Mouse (Mus musculus): ENCODE data around the gene Pde10a. TPM values are rescaled to one million over a fixed set of nuclear protein-coding genes. Genes with fewer than 3 reads are reported as not detected.

Pde10a gene
- total RNA-seq, 2 experiments from 2014 or later, result 4.0 to 6.0 TPM

DNA sequence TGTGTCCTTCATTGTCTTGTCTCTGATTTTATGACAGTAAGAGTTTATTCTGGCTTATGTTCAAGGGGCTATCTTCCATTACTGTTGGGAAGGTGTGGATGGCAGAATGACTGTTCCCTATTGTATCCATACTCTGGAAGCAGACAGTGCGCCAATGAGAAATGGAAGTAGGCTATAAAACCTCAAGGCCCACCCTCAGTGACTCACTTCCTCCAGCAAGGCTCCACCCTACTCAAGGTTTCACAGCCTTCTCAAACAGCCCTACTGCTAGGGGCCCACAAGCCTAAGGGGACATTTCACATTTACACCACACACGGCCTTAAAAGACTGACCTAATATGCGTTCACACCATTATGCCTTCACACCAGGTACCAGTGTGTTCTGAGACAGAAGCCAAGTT lies 20.8 kb upstream of the Pde10a start:
- Histone ChIP-seq H3K4me3 (no peak overlapping the region), H3K27ac (no peak overlapping the region)
- no peak for TF ChIP-seq CTCF (IDR thresholded peaks at IDR 0.05)
- intact Hi-C loops (cut with DNase I), result loop anchor here (5.0 kb wide), 1 partner anchor 37 kb away; no protein-coding TSS in a partner anchor
- DNase-seq, result no peak

DNA sequence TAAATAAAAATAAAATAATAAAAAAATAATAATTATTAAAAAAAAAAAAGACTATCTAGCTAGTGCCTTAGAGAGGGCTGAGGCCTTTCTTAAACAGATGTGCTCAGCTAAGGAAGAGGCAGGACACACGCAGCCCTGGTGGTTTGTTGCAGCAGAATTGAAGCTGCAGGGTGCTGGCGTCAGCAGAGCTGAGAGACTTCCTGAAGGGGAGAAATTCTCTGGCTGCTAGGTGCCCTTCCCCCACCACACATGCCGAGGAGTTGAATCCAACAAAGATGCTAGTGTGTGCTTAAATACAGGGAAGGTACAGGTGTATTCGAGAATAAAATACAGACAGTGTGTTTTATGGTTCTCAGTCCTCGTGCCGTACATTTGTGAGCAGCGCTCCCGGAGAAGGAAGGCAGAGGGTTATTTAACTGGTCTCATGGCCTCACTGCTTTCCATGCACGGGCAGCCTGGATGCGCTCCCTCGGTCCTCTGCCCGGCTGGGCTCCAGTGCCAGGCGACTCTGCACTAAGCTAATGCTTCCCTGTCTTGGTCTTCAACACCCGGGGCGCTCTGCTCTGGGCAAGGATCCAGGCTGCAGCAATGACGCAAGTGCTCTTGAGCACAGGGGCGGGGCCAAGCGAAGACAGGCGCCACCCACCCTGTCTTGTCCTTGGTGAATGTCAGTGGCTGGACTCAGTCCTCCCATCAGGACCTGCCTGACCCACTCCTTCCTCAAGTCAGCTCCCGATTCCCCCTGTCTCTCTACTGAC lies 19.3 kb upstream of the Pde10a start:
- TF ChIP-seq CTCF (IDR thresholded peaks at IDR 0.05), result 0 out of 2 replicates have a peak, but pooled peaks have one; percentile 6
- Histone ChIP-seq H3K4me3 (peak overlapping the region; percentile 46), H3K27ac (peak overlapping the region; percentile 78)
- intact Hi-C loops (cut with DNase I), result loop anchor here (5.0 kb wide), 1 partner anchor 224 kb away; the partner anchor contains the start of gene Mpc1
- peak; percentile 94 for DNase-seq

DNA sequence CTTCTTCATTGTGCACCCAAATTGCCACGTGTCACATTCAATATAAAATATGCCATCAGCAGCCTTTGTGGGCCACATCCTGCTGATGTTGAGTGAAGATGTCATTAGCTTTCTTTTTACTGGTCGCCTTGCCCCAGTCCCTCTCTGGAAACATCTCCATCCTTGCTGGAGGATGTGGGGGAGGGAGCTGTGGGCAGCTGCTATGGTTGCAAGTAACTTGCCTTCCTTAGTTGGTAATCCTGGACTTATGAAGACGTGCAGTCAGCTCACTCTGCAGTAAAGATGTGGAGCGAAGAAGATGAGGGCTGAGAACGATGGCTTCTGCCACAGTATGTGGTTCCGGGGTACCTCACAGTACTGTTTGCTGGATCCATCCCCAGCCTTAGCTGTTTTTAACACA lies 18.4 kb upstream of the Pde10a start:
- no peak for TF ChIP-seq CTCF (IDR thresholded peaks at IDR 0.05)
- peak overlapping the region; percentile 78 for H3K27ac ChIP-seq
- intact Hi-C loops (cut with DNase I), result loop anchor here (5.0 kb wide), 1 partner anchor 224 kb away; the partner anchor contains the start of gene Mpc1
- no peak overlapping the region for H3K4me3 ChIP-seq
- no peak for DNase-seq

DNA sequence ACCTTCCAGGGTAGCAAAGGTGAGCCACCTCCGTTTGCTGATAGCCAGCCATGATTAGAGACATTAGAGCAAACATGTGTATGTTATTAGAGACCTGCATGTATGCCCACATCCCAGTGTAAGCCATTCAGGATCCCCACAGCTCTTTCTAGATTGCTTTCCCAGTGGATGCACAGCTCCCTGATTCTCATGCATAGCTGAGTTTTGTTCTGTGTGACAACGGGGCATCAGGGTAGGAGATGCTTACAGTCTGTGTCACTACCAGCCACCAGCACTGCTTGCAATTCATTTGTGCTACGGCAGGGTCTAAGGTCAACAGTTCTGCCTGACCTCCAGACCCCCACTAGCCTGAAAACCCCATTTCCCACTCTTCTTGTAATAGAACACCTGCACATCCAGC lies 17.5 kb upstream of the Pde10a start:
- intact Hi-C loops (cut with DNase I), result loop anchor here (5.0 kb wide), 1 partner anchor 225 kb away; the partner anchor contains the start of gene Mpc1
- peak overlapping the region; percentile 79 for H3K27ac ChIP-seq
- peak overlapping the region; percentile 43; the same call in 1 of the 2 replicates for H3K4me3 ChIP-seq
- no peak for DNase-seq
- no peak for TF ChIP-seq CTCF (IDR thresholded peaks at IDR 0.05)

DNA sequence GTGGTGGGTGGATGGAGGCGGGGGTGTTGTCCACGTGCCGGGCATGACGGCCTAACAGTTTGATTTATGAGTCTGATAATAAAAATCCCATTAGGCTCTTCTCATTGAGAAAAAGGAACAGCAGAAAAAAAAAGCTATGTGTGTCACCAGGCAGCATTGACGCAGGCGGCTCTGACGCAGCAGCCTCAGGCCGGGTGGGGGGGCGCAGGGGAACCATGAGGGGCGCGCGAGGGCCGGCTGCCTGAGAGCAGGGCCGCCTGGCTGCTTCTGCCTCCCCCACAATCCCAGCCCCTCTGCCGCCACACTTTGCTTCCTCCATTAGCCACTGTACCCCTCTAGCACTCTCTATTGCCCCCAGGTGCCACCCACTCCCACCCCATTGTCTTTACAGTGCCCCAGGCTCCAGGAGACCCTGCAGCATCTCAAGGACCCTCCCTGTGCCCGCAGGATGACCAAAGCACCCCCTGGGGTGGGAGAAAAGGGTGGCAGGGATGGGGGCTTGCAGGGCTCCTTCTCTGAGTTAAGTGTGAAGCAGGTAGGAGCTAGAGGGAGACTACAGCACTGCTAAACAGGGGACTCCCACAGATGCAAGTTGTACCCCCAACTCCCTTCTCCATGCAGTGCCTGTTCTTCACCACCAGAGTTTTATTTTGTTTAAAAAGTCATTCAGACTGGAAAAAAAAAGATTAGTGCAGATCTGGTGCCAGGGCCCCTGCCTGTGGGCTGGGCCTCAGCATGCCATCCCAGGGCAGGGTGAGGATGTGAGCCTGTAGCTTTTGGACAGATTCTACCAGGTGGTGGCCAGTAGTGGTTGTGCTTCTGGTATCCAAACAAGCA lies 16.6 kb upstream of the Pde10a start:
- peak overlapping the region; percentile 79 for H3K27ac ChIP-seq
- peak; percentile 9; the same call in 1 of the 2 replicates for TF ChIP-seq CTCF (IDR thresholded peaks at IDR 0.05)
- DNase-seq, result peak; percentile 85
- intact Hi-C loops (cut with DNase I), result loop anchor here (1.0 to 5.0 kb wide), 2 partner anchors 16 to 226 kb away; partner anchors contain the start of gene Mpc1
- peak overlapping the region; percentile 43 for H3K4me3 ChIP-seq

DNA sequence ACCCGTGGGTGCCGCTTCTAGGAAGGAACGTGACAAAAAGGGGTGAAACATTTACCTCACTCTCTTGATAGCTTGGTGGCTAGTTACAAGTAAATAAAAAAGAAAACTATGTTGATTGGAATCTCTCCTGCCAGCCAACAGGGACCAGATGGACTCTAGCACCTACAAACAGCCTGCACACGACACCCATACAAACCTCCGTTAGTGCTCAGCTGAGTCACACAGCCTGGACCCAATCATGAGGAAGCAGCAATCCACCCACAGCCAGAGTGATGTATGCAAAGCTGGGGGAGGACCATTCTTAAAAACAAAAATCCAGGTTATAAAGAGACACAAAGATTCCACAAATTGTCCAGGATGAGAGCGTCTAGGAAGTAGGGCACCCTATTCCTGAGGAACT lies 9.2 kb upstream of the Pde10a start:
- Histone ChIP-seq H3K4me3 (no peak overlapping the region), H3K27ac (no peak overlapping the region)
- intact Hi-C loops (cut with DNase I), result no loop called here
- DNase-seq, result no peak
- no peak for TF ChIP-seq CTCF (IDR thresholded peaks at IDR 0.05)

DNA sequence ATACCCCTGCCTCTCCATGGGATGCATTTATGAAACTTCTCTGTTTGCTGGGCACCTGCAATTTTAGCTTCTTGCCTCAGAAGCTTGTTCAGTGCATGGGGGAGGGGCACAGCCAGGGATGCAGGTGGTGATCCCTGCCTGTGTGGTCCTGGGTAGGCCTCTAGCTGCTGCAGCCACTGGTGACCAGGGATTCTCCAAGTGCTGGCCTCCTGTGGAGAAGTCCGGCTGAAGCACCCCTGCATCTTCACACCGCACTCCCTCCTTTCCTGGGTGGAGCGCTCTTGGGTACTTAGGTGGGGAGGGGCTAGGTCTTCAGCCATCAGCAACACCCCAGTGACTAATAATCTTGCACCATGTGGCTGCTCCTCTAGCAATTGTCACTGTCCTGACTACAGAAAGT lies 1.2 kb upstream of the Pde10a start:
- TF ChIP-seq CTCF (IDR thresholded peaks at IDR 0.05), result no peak
- peak overlapping the region; percentile 83 for H3K27ac ChIP-seq
- DNase-seq, result no peak
- H3K4me3 ChIP-seq, result peak overlapping the region; percentile 73
- intact Hi-C loops (cut with DNase I), result loop anchor here (1.0 kb wide), 1 partner anchor 15 kb away; no protein-coding TSS in a partner anchor

DNA sequence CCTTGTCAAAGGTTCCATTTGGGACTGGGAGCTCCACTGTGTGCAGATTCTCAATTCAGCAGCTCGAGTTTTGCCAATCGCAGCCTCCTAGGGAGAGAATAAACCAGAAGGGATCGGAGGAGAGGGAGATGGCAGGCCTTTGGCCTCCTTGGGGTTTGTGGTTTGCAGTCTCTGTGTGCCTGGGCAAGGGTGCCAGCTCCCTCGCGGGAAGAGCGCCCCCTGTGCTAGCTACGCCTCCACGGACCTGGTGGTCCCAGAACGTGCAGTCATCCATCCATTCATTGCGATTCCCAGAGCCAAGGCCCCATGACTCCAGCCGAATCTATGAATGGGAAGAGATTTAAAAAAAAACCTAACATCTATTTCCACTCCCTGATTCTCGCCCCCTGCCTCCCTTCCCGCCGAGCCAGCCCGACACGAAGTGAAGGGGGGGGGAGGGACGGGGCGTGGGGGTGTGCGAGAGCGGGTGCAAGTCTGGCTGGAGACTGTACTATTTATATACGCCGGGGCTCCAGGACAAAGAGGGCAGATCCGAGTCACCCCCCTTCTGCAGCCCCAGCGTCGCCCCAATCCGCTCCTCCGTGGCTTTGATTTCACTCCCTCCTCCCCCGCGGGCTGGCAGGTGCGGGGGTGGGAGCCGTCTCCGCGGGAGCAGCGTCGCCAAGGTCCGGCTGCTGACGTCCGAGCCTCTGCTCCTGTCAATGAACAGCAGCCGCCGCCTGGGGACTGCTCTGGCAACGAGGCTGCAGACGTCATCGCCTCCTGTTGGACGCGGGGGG lies 596 bp upstream of the Pde10a start:
- H3K4me3 ChIP-seq, result peak overlapping the region; percentile 73
- H3K27ac ChIP-seq, result peak overlapping the region; percentile 83
- intact Hi-C loops (cut with DNase I), result loop anchor here (1.0 to 5.0 kb wide), 2 partner anchors 15 to 57 kb away; no protein-coding TSS in a partner anchor
- peak; percentile 95 for DNase-seq
- peak; percentile 54 for TF ChIP-seq CTCF (IDR thresholded peaks at IDR 0.05)

DNA sequence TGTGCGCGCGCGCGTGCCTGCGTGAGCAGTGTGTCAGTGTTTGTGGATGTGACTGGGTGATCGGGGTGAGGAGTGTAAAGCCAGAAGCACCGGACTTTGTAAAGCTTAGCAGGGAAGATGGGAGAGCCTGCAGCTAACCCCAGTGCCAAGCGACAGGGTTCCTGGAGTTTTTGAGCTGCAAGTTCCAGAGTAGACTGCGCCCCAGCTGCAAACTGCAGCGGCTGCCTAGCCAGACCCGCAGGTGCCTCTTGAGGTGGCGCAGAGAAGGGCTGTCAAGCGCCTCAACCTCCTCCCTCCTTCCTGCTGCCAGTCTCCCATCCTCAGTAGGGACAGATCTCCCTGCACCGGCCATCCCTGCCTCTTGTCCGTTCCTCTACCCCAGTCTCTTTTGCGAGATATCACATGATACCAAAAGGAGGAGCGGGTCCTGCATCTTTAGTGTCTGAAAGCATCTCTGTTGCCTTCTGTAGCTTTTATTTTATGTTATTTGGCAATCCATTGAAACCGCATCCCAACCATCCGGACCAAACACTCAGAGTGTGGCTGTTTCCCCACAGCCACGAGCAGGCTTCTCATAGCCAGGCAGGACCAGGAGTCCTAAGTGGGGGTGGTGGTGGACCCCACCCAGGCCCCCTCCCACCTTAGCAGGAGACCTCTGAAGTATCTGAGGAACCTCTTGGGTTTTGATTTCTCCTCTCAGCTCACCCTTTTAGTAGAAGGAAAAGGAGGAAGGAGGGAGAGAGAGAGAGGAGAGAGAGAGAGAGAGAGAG lies 984 bp downstream of the Pde10a start:
- no peak for TF ChIP-seq CTCF (IDR thresholded peaks at IDR 0.05)
- intact Hi-C loops (cut with DNase I), result loop anchor here (5.0 kb wide), 1 partner anchor 59 kb away; no protein-coding TSS in a partner anchor
- Histone ChIP-seq H3K27ac (peak overlapping the region; percentile 83), H3K4me3 (peak overlapping the region; percentile 73)
- no peak for DNase-seq

DNA sequence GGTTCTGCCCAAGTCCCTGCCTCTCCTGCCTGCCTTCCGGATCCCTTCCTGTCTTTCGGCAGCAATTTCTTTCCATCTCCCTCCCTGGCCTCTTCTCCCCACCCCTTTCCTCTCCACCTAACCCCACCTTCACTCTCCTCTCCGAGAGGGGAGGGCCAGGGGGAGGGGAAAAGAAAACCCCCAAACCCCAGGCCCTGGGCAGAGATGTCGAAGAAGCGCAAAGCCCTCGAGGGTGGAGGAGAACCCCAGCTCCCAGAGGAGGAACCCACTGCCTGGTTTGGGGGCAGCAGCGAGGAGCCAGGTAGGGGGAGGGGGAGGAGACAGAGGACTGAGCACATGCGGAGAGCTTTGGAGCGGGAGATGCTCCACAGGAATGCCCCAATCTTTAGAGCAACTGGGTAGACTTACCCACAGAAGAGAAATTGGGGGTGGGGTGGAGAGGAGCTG lies 1.7 kb downstream of the Pde10a start:
- TF ChIP-seq CTCF (IDR thresholded peaks at IDR 0.05), result no peak
- intact Hi-C loops (cut with DNase I), result loop anchor here (5.0 kb wide), 1 partner anchor 60 kb away; no protein-coding TSS in a partner anchor
- H3K4me3 ChIP-seq, result peak overlapping the region; percentile 73
- DNase-seq, result no peak
- H3K27ac ChIP-seq, result no peak overlapping the region

DNA sequence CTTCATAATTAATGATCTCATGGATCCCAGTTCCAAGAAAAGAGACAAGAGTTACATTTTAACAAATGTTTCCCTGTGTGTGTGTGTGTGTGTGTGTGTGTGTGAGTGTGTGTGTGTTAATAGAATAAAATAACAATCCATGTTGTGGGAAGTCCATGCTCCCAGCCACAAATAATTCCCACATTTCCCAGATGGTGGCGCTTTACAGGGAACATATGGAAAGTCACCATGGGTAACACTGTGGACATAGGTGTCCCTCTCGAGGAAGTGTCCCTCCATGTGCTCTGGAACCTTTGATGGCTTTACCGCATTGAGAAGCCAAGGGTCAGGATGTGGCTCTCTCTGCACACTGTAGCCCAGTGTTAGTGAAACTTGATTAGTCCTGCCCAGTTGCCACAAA lies 3.5 kb downstream of the Pde10a start:
- Histone ChIP-seq H3K4me3 (no peak overlapping the region), H3K27ac (no peak overlapping the region)
- no peak for DNase-seq
- no peak for TF ChIP-seq CTCF (IDR thresholded peaks at IDR 0.05)
- intact Hi-C loops (cut with DNase I), result loop anchor here (5.0 kb wide), 1 partner anchor 61 kb away; no protein-coding TSS in a partner anchor

Data from gastrocnemius, adult 2 months (tissue).